Mouse (Mus musculus) G1E (cell line): Measurements from ENCODE around the gene Myadm. TPM values are rescaled to one million over a fixed set of nuclear protein-coding genes. Genes with fewer than 3 reads are reported as not detected.

Experiments
- ATAC-seq: 2 replicates; pipeline ENCODE4 v1.8.0; 2016; ENCODE audit warnings: mild to moderate bottlenecking; ENCODE audit not compliant: insufficient number of reproducible peaks, poor library complexity, low FRiP score, severe bottlenecking; ENCODE audit errors: extremely low read depth
- DNase-seq: peaks from one replicate; pipeline ENCODE4 v3.0.0; 2012; ENCODE audit warnings: low spot score
- H3K27me3 ChIP-seq: 2 replicates; pipeline ENCODE4 v1.6.1; 2012; ENCODE audit warnings: mild to moderate bottlenecking, low read length, inconsistent platforms; ENCODE audit not compliant: insufficient read depth
- H3K36me3 ChIP-seq: replicated peaks from 2 replicates; pipeline ENCODE3; 2012; ENCODE audit warnings: mild to moderate bottlenecking, inconsistent platforms
- H3K4me1 ChIP-seq: 2 replicates; pipeline ENCODE4 v1.6.1; 2012; ENCODE audit warnings: low read depth, low read length, inconsistent platforms, mixed read lengths; ENCODE audit not compliant: insufficient read depth
- H3K4me3 ChIP-seq: 2 replicates; pipeline ENCODE4 v1.5.1; 2012; ENCODE audit warnings: low read depth, mild to moderate bottlenecking, inconsistent platforms, low read length, moderate library complexity, mixed read lengths
- H3K9me3 ChIP-seq: replicated peaks from 2 replicates; pipeline ENCODE4 v1.6.1; 2012; ENCODE audit warnings: inconsistent platforms
- CTCF ChIP-seq: IDR thresholded peaks from 2 replicates; pipeline ENCODE4 v1.5.1; 2012; ENCODE audit warnings: low read depth, low read length, inconsistent platforms, mixed read lengths
- GATA1 ChIP-seq: IDR thresholded peaks from 2 replicates; pipeline ENCODE4 v1.6.1; 2012; ENCODE audit warnings: borderline replicate concordance, low read length, inconsistent platforms, mixed read lengths
- GATA2 ChIP-seq: IDR thresholded peaks from 2 replicates; pipeline ENCODE4 v1.6.1; 2012; ENCODE audit warnings: low read depth, low read length, inconsistent platforms, borderline replicate concordance
- POLR2AphosphoS5 ChIP-seq: IDR thresholded peaks from 2 replicates; pipeline ENCODE4 v1.6.1; 2012; ENCODE audit warnings: low read depth, low read length, inconsistent platforms; ENCODE audit not compliant: insufficient replicate concordance
- TAL1 ChIP-seq: conservative IDR thresholded peaks from 2 replicates; pipeline ENCODE4 v1.6.1; 2012; ENCODE audit warnings: low read depth, low read length, inconsistent platforms, mixed read lengths
- polyA plus RNA-seq: library from polyadenylated mRNA; stranded (reverse); fragments of >175 nt; gene quantifications from 2 replicates; pipeline ENCODE4 v1.2.3, GENCODE M21; 2012
- total RNA-seq, 2 experiments: library from RNA; stranded (forward) in 1 of 2; stranded (reverse) in 1 of 2; fragments of 200-1000 nt in 1 of 2; fragments of >200 nt in 1 of 2; fragmentation: Nextera tagmentation in 1 of 2; gene quantifications; 2 replicates each; pipeline ENCODE4 v1.2.3; 2014 to 2017

Gene Myadm
- total and polyA plus RNA-seq, 3 experiments: 0.05 TPM; not detected in 2

- no peak for TF ChIP-seq GATA1
- no peak for TF ChIP-seq GATA2
- no peak for TF ChIP-seq TAL1
- TF ChIP-seq POLR2AphosphoS5: no peak
- no peak for TF ChIP-seq CTCF
Observed at GRCm38 (mm10) chr7:3294794-3295193, 5.9 kb downstream of the Myadm start.

GRCm38 (mm10) chr7:3295321-3296110, 6.6 kb downstream of the Myadm start:
- Histone ChIP-seq H3K9me3 (peaks cover 3% of the 10 kb centered on the region; the same call in 1 of the 2 replicates), H3K27me3 (no peaks in the 10 kb centered on the region), H3K4me3 (no peak overlapping the region), H3K4me1 (no peaks in the 10 kb centered on the region), H3K36me3 (no peaks in the 10 kb centered on the region)
- no peak for DNase-seq
- TF ChIP-seq CTCF: no peak
- no peak for TF ChIP-seq GATA1
- TF ChIP-seq GATA2: no peak
- TF ChIP-seq POLR2AphosphoS5: no peak
- TF ChIP-seq TAL1: no peak
- no peak for ATAC-seq

More at GRCm38 (mm10) chr7:3294794-3295193, 5.9 kb downstream of the Myadm start:
- Histone ChIP-seq H3K36me3 (no peaks in the 10 kb centered on the region), H3K9me3 (peaks cover 3% of the 10 kb centered on the region; the same call in 1 of the 2 replicates), H3K27me3 (peaks cover 3% of the 10 kb centered on the region; the same call in 1 of the 2 replicates), H3K4me3 (no peak overlapping the region), H3K4me1 (no peaks in the 10 kb centered on the region)
- ATAC-seq (no peak), DNase-seq (no peak)

- H3K9me3 ChIP-seq: peaks cover 3% of the 10 kb centered on the region; the same call in 1 of the 2 replicates
- TF ChIP-seq CTCF (no peak), POLR2AphosphoS5 (no peak), TAL1 (no peak), GATA2 (no peak), GATA1 (no peak)
- DNase-seq (no peak), ATAC-seq (no peak)
- H3K36me3 ChIP-seq: no peaks in the 10 kb centered on the region
- no peaks in the 10 kb centered on the region for H3K4me1 ChIP-seq
- H3K27me3 ChIP-seq: no peaks in the 10 kb centered on the region
- no peak overlapping the region for H3K4me3 ChIP-seq
Observed at GRCm38 (mm10) chr7:3296711-3297110, 7.8 kb downstream of the Myadm start.

- no peak for DNase-seq
- no peak for ATAC-seq
- no peak for TF ChIP-seq GATA1
- TF ChIP-seq GATA2: no peak
- TF ChIP-seq TAL1: no peak
- no peak for TF ChIP-seq POLR2AphosphoS5
- Histone ChIP-seq H3K4me1 (no peaks in the 10 kb centered on the region), H3K4me3 (no peak overlapping the region), H3K27me3 (peaks cover 4% of the 10 kb centered on the region; the same call in 1 of the 2 replicates), H3K36me3 (no peaks in the 10 kb centered on the region), H3K9me3 (peaks cover 3% of the 10 kb centered on the region; the same call in 1 of the 2 replicates)
Observed at GRCm38 (mm10) chr7:3299941-3300617, 11.2 kb downstream of the Myadm start.

GRCm38 (mm10) chr7:3300891-3301627, 12.2 kb downstream of the Myadm start:
- TF ChIP-seq POLR2AphosphoS5 (no peak), GATA1 (no peak), GATA2 (no peak), TAL1 (no peak), CTCF (no peak)
- DNase-seq (no peak), ATAC-seq (no peak)
- no peaks in the 10 kb centered on the region for H3K4me1 ChIP-seq
- H3K36me3 ChIP-seq: no peaks in the 10 kb centered on the region
- H3K9me3 ChIP-seq: peaks cover 3% of the 10 kb centered on the region; the same call in 1 of the 2 replicates
- H3K27me3 ChIP-seq: peaks cover 4% of the 10 kb centered on the region; the same call in 1 of the 2 replicates
- no peak overlapping the region for H3K4me3 ChIP-seq
